Mouse (Mus musculus) liver, adult 2 months (tissue): ENCODE measurements around the gene Rhoh.

Source experiments
- CTCF ChIP-seq: fragments of 200-500 bp; IDR thresholded peaks from 2 replicates; pipeline ENCODE4 v1.5.1; 2011; ENCODE audit warnings: low read depth, low read length, control low read depth
- POLR2A ChIP-seq: fragments of 200-500 bp; IDR thresholded peaks from 2 replicates; pipeline ENCODE4 v1.6.1; 2011; ENCODE audit warnings: low read length, control low read depth; ENCODE audit not compliant: insufficient read depth; ENCODE audit errors: extremely low read depth

GRCm38 (mm10) chr5:65861154-65861944 is at the start of gene Rhoh:
- TF ChIP-seq CTCF (no peak), POLR2A (no peak)
